ENCODE assay signal across 13 mouse cellular contexts in genomic region chr10:37400991-37401390, GRCm38 (mm10).
DNase-seq lines count a peak whose midpoint lies in the region; ATAC-seq and TF ChIP-seq lines count a peak whose summit lies in the region.
"Had no signal": no experiment of that assay in that cellular context is flagged by ENCODE, and none has a peak within 500 bp of the region (broad histone marks: within the 10 kb centered on the region; RNA-seq: fewer than 3 reads in every experiment).

No protein-coding gene starts in this region.

- H3K36me3 ChIP-seq in heart, adult 2 months (ENCODE audit: control insufficient read depth, insufficient read depth, low read length), result no peaks in the 10 kb centered on the region
- no peaks in the 10 kb centered on the region for H3K36me3 ChIP-seq in lung, embryonic 16.5 days (ENCODE audit: control insufficient read depth, insufficient read depth, low read length)
- H3K36me3 ChIP-seq in forebrain, embryonic 15.5 days, result no peaks in the 10 kb centered on the region

- no peak for TF ChIP-seq POLR2A in heart, adult 2 months (IDR thresholded peaks at IDR 0.05; ENCODE audit: insufficient read depth, low read depth, low read length)

- H3K27ac ChIP-seq in heart, adult 2 months, result peak overlapping the region; percentile 38; the same call in 1 of the 2 replicates
- H3K27ac ChIP-seq in lung, embryonic 16.5 days (ENCODE audit: low read length), result peak overlapping the region; percentile 31; the same call in 1 of the 2 replicates
- H3K27ac ChIP-seq in forebrain, embryonic 15.5 days (replicated peaks), result 0 out of 2 replicates have a peak overlapping the region, but pooled peaks have one; percentile 8
- H3K27ac ChIP-seq: liver, embryonic 14.5 days had no signal

- WGBS in heart, adult 2 months, result 13% methylated on average over 1 of the region's 1 CpGs
- WGBS in lung, embryonic 16.5 days, result 19% methylated on average over 1 of the region's 1 CpGs
- 16% methylated on average over 1 of the region's 1 CpGs for WGBS in forebrain, embryonic 15.5 days

- H3K4me3 ChIP-seq in heart, adult 2 months, result no peak overlapping the region
- H3K4me3 ChIP-seq in lung, embryonic 16.5 days (ENCODE audit: low read length), result no peak overlapping the region
- H3K4me3 ChIP-seq in forebrain, embryonic 15.5 days, result no peak overlapping the region

- no peaks in the 10 kb centered on the region for H3K79me2 ChIP-seq in heart, adult 2 months (replicated peaks; ENCODE audit: control insufficient read depth, insufficient read depth, low read length)

- ATAC-seq in lung, embryonic 16.5 days (ENCODE audit: low read depth), result no peak
- peak; percentile 47; the same call in 1 of the 2 replicates for ATAC-seq in forebrain, embryonic 15.5 days (replicated peaks)

- H3K4me1 ChIP-seq in heart, adult 2 months (ENCODE audit: control insufficient read depth, insufficient read depth, low read length), result peaks cover 5% of the 10 kb centered on the region
- H3K4me1 ChIP-seq in lung, embryonic 16.5 days (replicated peaks; ENCODE audit: control insufficient read depth, insufficient read depth, low read length), result 0 out of 2 replicates have a peak, but pooled peaks cover 13% of the 10 kb centered on the region
- peaks cover 24% of the 10 kb centered on the region for H3K4me1 ChIP-seq in forebrain, embryonic 15.5 days

- TF ChIP-seq EP300 in heart, adult 2 months (IDR thresholded peaks at IDR 0.05; ENCODE audit: insufficient read depth, low read depth, low read length), result no peak

- no peaks in the 10 kb centered on the region for H3K9me3 ChIP-seq in lung, embryonic 16.5 days (ENCODE audit: control insufficient read depth, low read length)
- H3K9me3 ChIP-seq in forebrain, embryonic 15.5 days, result no peaks in the 10 kb centered on the region

- TF ChIP-seq CTCF in heart, adult 2 months (IDR thresholded peaks at IDR 0.05), result no peak

- no peaks in the 10 kb centered on the region for H3K27me3 ChIP-seq in heart, adult 2 months (ENCODE audit: control insufficient read depth, insufficient read depth, low read length)
- no peaks in the 10 kb centered on the region for H3K27me3 ChIP-seq in lung, embryonic 16.5 days (ENCODE audit: control insufficient read depth, insufficient read depth, low read depth, low read length)
- H3K27me3 ChIP-seq in forebrain, embryonic 15.5 days, result no peaks in the 10 kb centered on the region

- no peak overlapping the region for H3K4me2 ChIP-seq in lung, embryonic 16.5 days (ENCODE audit: low read depth, low read length)
- H3K4me2 ChIP-seq in forebrain, embryonic 15.5 days (replicated peaks), result no peak overlapping the region

- no peak overlapping the region for H3K9ac ChIP-seq in heart, adult 2 months (ENCODE audit: low read depth, low read length)
- H3K9ac ChIP-seq in lung, embryonic 16.5 days (ENCODE audit: low read length), result no peak overlapping the region
- H3K9ac ChIP-seq in forebrain, embryonic 15.5 days (replicated peaks), result no peak overlapping the region
- H3K9ac ChIP-seq: liver, embryonic 14.5 days had no signal

- DNase-seq in heart, adult 2 months, result no peak
- DNase-seq in heart, adult 9 months (ENCODE audit: low spot score in 2 of 2), result no peak
- no peak for DNase-seq in lung, adult 18-20 months
- DNase-seq in cerebellum, adult 8-10 months, result peak; percentile 38
- no peak for DNase-seq in ovary, postnatal 36 days (ENCODE audit: low spot score)
- no peak for DNase-seq in lung, postnatal 36 days
- DNase-seq: adrenal gland, adult 8-10 months; kidney, adult 18-20 months; layer of hippocampus, postnatal 36 days; right cerebral cortex, postnatal 25 days had no signal

- intact Hi-C loops in heart, adult 2 months (cut with DNase I), result no loop called here
